Mouse (Mus musculus) G1E (cell line): ENCODE data around the gene Irak2. TPM values are rescaled to one million over a fixed set of nuclear protein-coding genes. Genes with fewer than 3 reads are reported as not detected.
A peak's percentile ranks its signal among the peaks of the same experiment; 100 is the strongest.

Experiments
- ATAC-seq: 2 replicates; pipeline ENCODE4 v1.8.0; 2016; ENCODE audit warnings: mild to moderate bottlenecking; ENCODE audit not compliant: insufficient number of reproducible peaks, poor library complexity, low FRiP score, severe bottlenecking; ENCODE audit errors: extremely low read depth
- DNase-seq: peaks from one replicate; pipeline ENCODE4 v3.0.0; 2012; ENCODE audit warnings: low spot score
- H3K27me3 ChIP-seq: 2 replicates; pipeline ENCODE4 v1.6.1; 2012; ENCODE audit warnings: mild to moderate bottlenecking, low read length, inconsistent platforms; ENCODE audit not compliant: insufficient read depth
- H3K36me3 ChIP-seq: replicated peaks from 2 replicates; pipeline ENCODE3; 2012; ENCODE audit warnings: mild to moderate bottlenecking, inconsistent platforms
- H3K4me1 ChIP-seq: 2 replicates; pipeline ENCODE4 v1.6.1; 2012; ENCODE audit warnings: low read depth, low read length, inconsistent platforms, mixed read lengths; ENCODE audit not compliant: insufficient read depth
- H3K4me3 ChIP-seq: 2 replicates; pipeline ENCODE4 v1.5.1; 2012; ENCODE audit warnings: low read depth, mild to moderate bottlenecking, inconsistent platforms, low read length, moderate library complexity, mixed read lengths
- H3K9me3 ChIP-seq: replicated peaks from 2 replicates; pipeline ENCODE4 v1.6.1; 2012; ENCODE audit warnings: inconsistent platforms
- CTCF ChIP-seq: IDR thresholded peaks from 2 replicates; pipeline ENCODE4 v1.5.1; 2012; ENCODE audit warnings: low read depth, low read length, inconsistent platforms, mixed read lengths
- GATA1 ChIP-seq: IDR thresholded peaks from 2 replicates; pipeline ENCODE4 v1.6.1; 2012; ENCODE audit warnings: borderline replicate concordance, low read length, inconsistent platforms, mixed read lengths
- GATA2 ChIP-seq: IDR thresholded peaks from 2 replicates; pipeline ENCODE4 v1.6.1; 2012; ENCODE audit warnings: low read depth, low read length, inconsistent platforms, borderline replicate concordance
- POLR2AphosphoS5 ChIP-seq: IDR thresholded peaks from 2 replicates; pipeline ENCODE4 v1.6.1; 2012; ENCODE audit warnings: low read depth, low read length, inconsistent platforms; ENCODE audit not compliant: insufficient replicate concordance
- TAL1 ChIP-seq: conservative IDR thresholded peaks from 2 replicates; pipeline ENCODE4 v1.6.1; 2012; ENCODE audit warnings: low read depth, low read length, inconsistent platforms, mixed read lengths
- polyA plus RNA-seq: library from polyadenylated mRNA; stranded (reverse); fragments of >175 nt; gene quantifications from 2 replicates; pipeline ENCODE4 v1.2.3, GENCODE M21; 2012
- total RNA-seq, 2 experiments: library from RNA; stranded (forward) in 1 of 2; stranded (reverse) in 1 of 2; fragments of 200-1000 nt in 1 of 2; fragments of >200 nt in 1 of 2; fragmentation: Nextera tagmentation in 1 of 2; gene quantifications; 2 replicates each; pipeline ENCODE4 v1.2.3; 2014 to 2017

Irak2 gene
- total and polyA plus RNA-seq, 3 experiments = 7.4 to 10.9 (median 10.2) TPM

DNA sequence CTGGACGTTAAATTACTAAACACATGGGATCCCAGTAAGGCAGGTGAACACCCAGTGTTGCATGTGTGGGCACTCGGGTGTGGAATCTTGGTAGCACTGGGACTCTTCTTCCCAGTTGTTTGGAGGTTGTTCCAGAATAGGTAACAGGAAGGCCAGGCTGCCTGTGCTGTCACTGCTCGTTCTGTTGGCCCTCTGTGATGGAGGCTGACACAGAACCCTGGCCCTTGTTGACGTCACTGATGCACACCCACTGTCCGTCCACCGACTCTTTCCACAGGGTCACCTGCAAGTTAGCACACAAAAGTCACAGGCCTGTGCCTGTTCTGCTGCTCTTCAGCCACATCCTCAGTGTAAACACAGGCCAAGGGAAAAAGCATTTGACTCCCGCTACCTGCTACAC, 89.9 kb downstream of the Irak2 start:
- DNase-seq = no peak
- Histone ChIP-seq H3K4me3 (no peak overlapping the region), H3K36me3 (peaks cover 99% of the 10 kb centered on the region), H3K9me3 (no peaks in the 10 kb centered on the region), H3K27me3 (no peaks in the 10 kb centered on the region), H3K4me1 (peaks cover 5% of the 10 kb centered on the region; the same call in 1 of the 2 replicates)
- ATAC-seq = no peak
- no peak for TF ChIP-seq TAL1
- no peak for TF ChIP-seq CTCF
- TF ChIP-seq GATA1 = no peak
- TF ChIP-seq GATA2 = no peak
- TF ChIP-seq POLR2AphosphoS5 = no peak

DNA sequence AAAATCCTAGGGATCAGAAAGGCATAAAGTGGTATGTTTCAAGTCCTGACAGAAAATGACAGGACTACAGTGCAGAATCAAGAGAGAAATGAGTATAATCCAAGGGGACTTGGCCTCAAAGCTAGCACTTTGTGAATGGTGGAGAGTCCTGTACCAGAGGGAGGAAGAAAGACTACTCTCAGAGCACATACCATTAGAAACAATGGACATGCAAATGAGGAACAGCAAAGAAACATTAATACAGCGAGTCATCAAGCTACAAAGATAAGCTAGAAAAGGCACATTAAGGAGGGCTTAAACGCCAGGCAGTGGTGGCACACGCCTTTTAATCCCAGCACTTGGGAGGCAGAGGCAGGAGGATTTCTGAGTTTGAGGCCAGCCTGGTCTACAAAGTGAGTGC, 93.0 kb downstream of the Irak2 start:
- Histone ChIP-seq H3K4me1 (peaks cover 5% of the 10 kb centered on the region; the same call in 1 of the 2 replicates), H3K9me3 (no peaks in the 10 kb centered on the region), H3K4me3 (no peak overlapping the region), H3K27me3 (no peaks in the 10 kb centered on the region), H3K36me3 (peaks cover 100% of the 10 kb centered on the region)
- no peak for ATAC-seq
- DNase-seq = no peak
- no peak for TF ChIP-seq TAL1
- TF ChIP-seq POLR2AphosphoS5 = no peak
- TF ChIP-seq GATA1 = no peak
- no peak for TF ChIP-seq CTCF
- no peak for TF ChIP-seq GATA2

DNA sequence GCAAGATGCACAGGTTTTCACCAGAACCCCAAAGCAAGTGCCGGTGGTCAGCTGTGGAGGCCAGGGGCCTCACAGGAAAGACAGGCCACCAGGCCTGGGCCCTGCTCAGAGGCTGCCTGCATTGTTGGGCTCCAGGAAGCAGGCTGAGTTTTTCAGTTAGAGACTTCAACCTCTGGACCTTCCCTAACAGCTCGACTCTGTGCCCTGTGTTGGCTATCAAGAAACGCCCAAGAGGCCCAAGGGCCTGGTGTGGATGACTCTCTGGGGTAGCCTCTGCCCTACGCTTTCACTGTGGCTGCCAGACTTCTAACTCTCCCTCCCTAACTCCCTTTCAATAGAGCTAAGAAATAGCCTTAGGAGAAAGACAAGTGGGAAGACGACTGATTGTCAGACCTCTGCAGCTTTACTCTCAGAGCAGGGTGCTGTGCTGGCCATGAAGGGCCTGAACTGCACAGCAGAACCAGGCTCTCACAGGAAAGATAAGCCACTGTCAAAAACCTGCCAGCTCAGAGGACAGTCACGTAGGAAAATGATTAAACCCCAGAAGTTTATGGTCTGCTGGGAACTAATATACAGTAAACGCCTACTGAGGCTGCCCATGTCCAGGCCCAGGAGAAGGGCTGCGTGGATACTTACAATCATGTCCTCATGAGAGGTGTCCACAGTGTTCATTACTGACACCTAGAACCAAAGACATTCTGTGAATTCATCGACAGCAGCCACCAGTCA, 99.2 kb downstream of the Irak2 start:
- Histone ChIP-seq H3K4me1 (peaks cover 26% of the 10 kb centered on the region), H3K9me3 (no peaks in the 10 kb centered on the region), H3K4me3 (no peak overlapping the region), H3K27me3 (no peaks in the 10 kb centered on the region), H3K36me3 (peaks cover 66% of the 10 kb centered on the region)
- no peak for ATAC-seq
- DNase-seq = no peak
- TF ChIP-seq POLR2AphosphoS5 = no peak
- no peak for TF ChIP-seq GATA1
- no peak for TF ChIP-seq CTCF
- no peak for TF ChIP-seq GATA2
- TF ChIP-seq TAL1 = no peak

DNA sequence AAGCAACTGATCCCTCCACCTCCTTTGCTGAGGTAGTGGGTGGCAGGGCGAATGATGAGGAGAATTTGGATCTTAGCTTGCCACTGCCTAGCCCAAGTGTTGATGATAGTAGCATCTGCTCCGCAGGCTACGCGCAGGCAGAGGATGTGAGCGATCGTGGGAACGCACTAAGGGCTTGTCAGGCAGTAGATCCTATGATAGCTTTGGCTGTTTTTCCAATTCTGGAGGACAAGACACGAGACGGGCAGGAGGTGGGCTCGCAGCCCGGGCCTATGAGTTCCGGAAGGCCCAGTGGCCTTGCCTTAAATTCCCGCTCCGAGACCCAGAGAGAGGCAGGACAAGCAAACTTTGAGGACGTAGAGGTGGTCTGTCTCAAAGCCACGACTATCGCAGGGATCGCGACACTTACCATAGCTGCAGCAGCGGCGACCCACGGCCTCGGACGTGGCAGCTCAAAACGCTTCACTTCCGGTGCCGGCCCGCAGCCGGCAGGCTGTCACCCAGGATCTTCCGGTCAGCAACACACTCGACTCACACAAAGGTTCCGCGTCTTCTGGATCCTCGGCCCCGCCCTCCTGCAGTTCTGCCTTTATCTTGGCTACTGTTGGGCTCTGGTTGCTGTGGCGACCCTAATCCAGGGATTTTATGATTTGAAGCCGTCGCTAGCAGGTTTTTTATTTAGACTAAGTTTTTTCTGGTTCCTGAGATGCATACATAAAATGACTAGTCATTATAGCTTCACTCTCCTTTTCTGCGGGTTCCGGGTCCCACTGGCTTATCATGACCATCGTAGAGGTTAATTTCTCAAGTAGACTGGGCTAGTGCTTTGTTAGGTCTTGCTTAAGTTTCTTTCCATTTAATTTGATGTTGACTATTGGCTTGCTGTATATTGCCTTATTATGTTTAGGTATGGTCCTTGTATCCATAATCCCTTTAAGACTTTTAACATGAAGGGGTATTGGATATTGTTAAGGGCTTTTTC, 102.3 kb downstream of the Irak2 start, which contains the start of gene Sec13:
TSS of gene Sec13 (minus strand) at position 508 of the 982 bp plus-strand sequence.
- peaks cover 26% of the 10 kb centered on the region for H3K4me1 ChIP-seq
- peaks cover 36% of the 10 kb centered on the region for H3K36me3 ChIP-seq
- ATAC-seq = peak; percentile 94
- TF ChIP-seq CTCF (no peak), GATA2 (no peak), GATA1 (no peak), POLR2AphosphoS5 (no peak), TAL1 (no peak)
- peak within 1 kb of the TSS; percentile 79 for H3K4me3 ChIP-seq
- H3K9me3 ChIP-seq = no peaks in the 10 kb centered on the region
- H3K27me3 ChIP-seq = peaks cover 2% of the 10 kb centered on the region
- peak; percentile 74 for DNase-seq

DNA sequence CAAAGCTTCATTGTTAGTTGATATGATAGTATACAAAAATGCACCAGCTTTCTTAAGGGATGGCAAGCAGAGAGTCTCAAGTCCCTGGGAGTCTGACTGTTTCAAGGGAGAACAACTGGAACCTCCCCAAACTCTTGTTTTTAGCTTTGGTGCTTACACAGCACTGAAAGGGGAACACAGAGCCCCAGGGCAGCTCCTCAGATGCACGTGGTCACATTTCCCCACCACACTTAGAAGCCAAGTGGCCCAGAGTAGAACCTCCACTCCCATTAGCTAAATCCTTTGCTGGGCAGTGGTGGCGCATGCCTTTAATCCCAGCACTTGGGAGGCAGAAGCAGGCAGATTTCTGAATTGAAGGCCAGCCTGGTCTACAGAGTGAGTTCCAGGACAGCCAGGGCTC, 103.2 kb downstream of the Irak2 start:
- no peak for ATAC-seq

DNA sequence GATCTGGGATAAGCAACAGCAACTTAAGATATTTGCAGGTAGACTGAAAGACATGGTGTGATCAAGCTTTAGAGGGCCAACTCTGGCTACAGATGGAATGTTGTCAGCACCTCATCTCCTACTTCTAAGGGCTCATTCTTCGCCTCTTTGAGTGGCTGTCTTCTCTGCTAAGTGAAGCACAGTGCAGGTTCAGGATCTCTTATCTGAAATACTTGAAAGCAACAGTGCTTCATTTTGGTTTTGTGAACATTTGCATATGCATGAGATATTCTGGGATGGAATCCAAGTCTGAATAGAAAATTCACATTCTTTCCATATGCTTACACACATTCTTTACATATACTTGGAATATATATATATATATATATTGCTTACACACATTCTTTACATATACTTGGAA, 104.1 kb downstream of the Irak2 start:
- no peaks in the 10 kb centered on the region for H3K9me3 ChIP-seq
- TF ChIP-seq TAL1 (no peak), CTCF (no peak), POLR2AphosphoS5 (no peak), GATA2 (no peak), GATA1 (no peak)
- no peak for ATAC-seq
- peaks cover 24% of the 10 kb centered on the region for H3K4me1 ChIP-seq
- H3K27me3 ChIP-seq = peaks cover 4% of the 10 kb centered on the region
- DNase-seq = no peak
- peaks cover 19% of the 10 kb centered on the region for H3K36me3 ChIP-seq
- H3K4me3 ChIP-seq = no peak overlapping the region

More for the DNA sequence above, 103.2 kb downstream of the Irak2 start:
- no peak for DNase-seq
- Histone ChIP-seq H3K36me3 (peaks cover 27% of the 10 kb centered on the region), H3K4me1 (peaks cover 26% of the 10 kb centered on the region), H3K27me3 (peaks cover 2% of the 10 kb centered on the region), H3K9me3 (no peaks in the 10 kb centered on the region), H3K4me3 (no peak overlapping the region)
- TF ChIP-seq GATA1 (no peak), POLR2AphosphoS5 (no peak), CTCF (no peak), GATA2 (no peak), TAL1 (no peak)
